Mouse (Mus musculus): ENCODE data around the gene Stra6l. TPM values are rescaled to one million over a fixed set of nuclear protein-coding genes. Genes with fewer than 3 reads are reported as not detected.
A peak's percentile ranks its signal among the peaks of the same experiment; 100 is the strongest.

The Stra6l gene
- polyA plus RNA-seq, 1 experiment from 2014 or later = 1.3 TPM

DNA sequence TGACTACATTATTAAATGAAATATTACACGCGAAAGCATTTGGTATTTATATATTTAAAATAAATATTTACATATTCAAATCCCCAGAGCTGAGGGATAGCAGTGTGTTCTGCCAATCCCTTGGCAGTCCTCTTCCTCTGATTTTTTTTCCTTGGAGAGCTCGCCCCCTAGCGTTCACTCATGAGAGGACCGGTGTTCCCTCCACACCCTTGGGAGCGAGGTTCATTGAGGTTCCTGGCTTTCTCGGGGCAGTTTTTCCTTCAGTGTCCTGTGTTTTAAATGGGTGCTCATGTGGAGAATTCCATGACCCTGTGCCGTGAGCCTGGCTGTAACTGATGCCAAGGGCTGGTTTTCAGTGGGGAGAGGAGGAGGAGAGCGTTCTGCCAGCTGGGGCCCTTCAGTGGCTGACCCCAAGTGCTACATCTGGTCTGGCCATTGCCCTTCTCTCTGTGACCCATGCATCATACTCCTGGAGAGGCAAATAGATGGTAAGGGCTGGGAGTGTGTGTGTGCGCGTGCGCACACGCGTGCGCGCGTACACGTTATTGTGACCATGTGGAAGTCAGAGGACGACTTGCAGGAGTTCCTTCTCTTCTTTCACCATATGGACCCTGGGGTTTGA is 7.5 kb downstream of the Stra6l start:
- H3K9ac ChIP-seq (ENCODE audit: low read length) = no peak overlapping the region
- H3K36me3 ChIP-seq (ENCODE audit: control insufficient read depth, insufficient read depth, low read length) = no peaks in the 10 kb centered on the region
- no peaks in the 10 kb centered on the region for H3K9me3 ChIP-seq (replicated peaks; ENCODE audit: control insufficient read depth, low read length)
- WGBS = 52% methylated on average over 19 of the region's 19 CpGs
- H3K27ac ChIP-seq (ENCODE audit: low read length) = no peak overlapping the region
- H3K4me3 ChIP-seq (replicated peaks; ENCODE audit: low read length) = no peak overlapping the region
- H3K4me1 ChIP-seq (ENCODE audit: control insufficient read depth, insufficient read depth, low read length) = peaks cover 10% of the 10 kb centered on the region
- H3K27me3 ChIP-seq (ENCODE audit: control insufficient read depth, insufficient read depth, low read length) = no peaks in the 10 kb centered on the region
- ATAC-seq (ENCODE audit: insufficient read depth, low FRiP score) = peak; percentile 55; the same call in 1 of the 2 replicates
- H3K4me2 ChIP-seq (ENCODE audit: low read depth, low read length) = no peak overlapping the region

DNA sequence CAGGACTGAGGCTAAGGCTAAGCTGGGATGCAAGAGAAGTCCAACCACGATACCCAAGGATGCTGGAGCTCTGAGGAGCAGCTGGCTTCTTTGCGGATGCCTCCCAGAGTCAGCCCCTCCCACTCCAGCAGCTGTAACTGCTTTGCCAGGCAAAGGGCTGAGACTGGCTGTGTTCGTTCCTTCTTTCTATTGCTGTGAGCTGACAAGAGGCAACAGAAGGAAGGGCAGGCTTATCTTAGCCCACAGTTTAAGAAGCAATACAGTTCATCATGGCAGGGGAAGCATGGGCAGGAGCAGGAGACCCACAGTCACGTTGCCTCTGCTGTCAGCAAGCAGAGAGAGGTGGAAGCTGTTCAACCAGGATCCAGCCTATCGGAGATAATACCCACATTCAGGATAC is 12.7 kb downstream of the Stra6l start:
- H3K9me3 ChIP-seq (replicated peaks; ENCODE audit: control insufficient read depth, low read length) = no peaks in the 10 kb centered on the region
- H3K4me1 ChIP-seq (ENCODE audit: control insufficient read depth, insufficient read depth, low read length) = peaks cover 6% of the 10 kb centered on the region
- no peak for ATAC-seq (ENCODE audit: insufficient read depth, low FRiP score)
- H3K9ac ChIP-seq (ENCODE audit: low read length) = no peak overlapping the region
- no peaks in the 10 kb centered on the region for H3K36me3 ChIP-seq (ENCODE audit: control insufficient read depth, insufficient read depth, low read length)
- H3K4me3 ChIP-seq (replicated peaks; ENCODE audit: low read length) = no peak overlapping the region
- no peak overlapping the region for H3K4me2 ChIP-seq (ENCODE audit: low read depth, low read length)
- no peak overlapping the region for H3K27ac ChIP-seq (ENCODE audit: low read length)
- 53% methylated on average over 5 of the region's 5 CpGs for WGBS
- no peaks in the 10 kb centered on the region for H3K27me3 ChIP-seq (ENCODE audit: control insufficient read depth, insufficient read depth, low read length)

DNA sequence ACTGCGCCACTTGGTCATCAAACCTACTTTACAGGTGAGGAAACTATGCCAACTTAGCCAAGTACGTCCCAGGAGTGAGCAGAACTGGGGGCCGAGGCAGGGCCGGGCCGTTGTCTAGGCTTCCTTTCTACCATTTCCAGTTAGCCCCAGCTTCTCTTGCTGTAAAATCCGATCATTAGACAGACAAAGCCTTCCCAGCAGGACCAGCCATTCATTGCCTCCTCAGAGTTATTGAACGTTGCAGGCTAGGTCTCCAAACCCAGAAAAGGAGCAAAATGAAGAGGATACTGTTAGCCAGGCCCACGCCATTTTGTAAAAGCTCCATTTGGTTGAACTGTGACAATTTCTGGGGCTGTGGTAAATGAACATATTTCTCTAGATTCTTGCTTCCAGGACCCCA is 19.0 kb downstream of the Stra6l start:
- Histone ChIP-seq H3K4me1 (ENCODE audit: control insufficient read depth, insufficient read depth, low read length) (peaks cover 7% of the 10 kb centered on the region; the same call in 1 of the 2 replicates), H3K9ac (ENCODE audit: low read length) (no peak overlapping the region), H3K27me3 (ENCODE audit: control insufficient read depth, insufficient read depth, low read length) (no peaks in the 10 kb centered on the region), H3K4me2 (ENCODE audit: low read depth, low read length) (no peak overlapping the region), H3K27ac (ENCODE audit: low read length) (no peak overlapping the region), H3K36me3 (ENCODE audit: control insufficient read depth, insufficient read depth, low read length) (no peaks in the 10 kb centered on the region), H3K4me3 (replicated peaks; ENCODE audit: low read length) (no peak overlapping the region), H3K9me3 (replicated peaks; ENCODE audit: control insufficient read depth, low read length) (no peaks in the 10 kb centered on the region)
- 82% methylated on average over 8 of the region's 8 CpGs for WGBS
- no peak for ATAC-seq (ENCODE audit: insufficient read depth, low FRiP score)

DNA sequence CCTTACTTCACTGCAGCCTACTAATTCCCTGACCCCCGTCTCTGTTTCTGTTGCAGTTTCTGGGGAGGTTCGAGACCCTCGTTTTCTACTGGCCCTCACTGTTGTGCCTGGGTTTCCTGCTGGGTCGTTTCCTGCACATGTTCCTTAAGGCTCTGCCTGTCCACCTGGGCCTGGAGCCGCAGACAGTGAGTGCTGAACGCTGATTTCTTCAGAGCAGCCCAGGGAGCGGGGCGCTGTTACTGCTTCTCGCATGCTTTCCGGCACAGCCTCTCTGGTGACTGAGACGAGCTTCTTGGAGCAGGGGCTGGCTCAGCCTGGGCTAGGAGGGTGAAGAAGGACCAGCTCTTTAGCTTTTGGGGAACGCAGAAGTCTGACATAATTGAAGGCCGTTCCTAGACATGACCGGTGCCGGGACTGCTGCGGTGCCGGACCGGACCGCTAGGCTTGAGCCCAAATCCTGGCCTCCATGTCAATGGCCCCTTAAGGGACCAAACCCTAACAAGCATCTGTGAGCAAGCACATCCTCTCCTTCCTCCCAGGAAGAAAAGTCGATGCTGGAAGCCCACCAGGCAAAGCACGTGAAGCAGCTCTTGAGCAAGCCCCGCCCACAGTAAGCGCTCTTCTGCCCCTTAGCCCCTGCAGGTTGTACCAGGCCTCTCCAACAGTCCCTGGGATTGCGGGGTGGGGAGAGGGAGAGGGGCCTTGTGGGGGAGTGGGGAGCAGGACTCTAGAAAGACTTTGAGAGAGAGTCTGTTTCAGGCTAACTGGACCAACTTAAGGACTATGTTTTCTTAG is 20.8 kb downstream of the Stra6l start:
- no peak overlapping the region for H3K4me3 ChIP-seq (replicated peaks; ENCODE audit: low read length)
- ATAC-seq (ENCODE audit: insufficient read depth, low FRiP score) = no peak
- H3K4me2 ChIP-seq (ENCODE audit: low read depth, low read length) = peak overlapping the region; percentile 31
- H3K36me3 ChIP-seq (ENCODE audit: control insufficient read depth, insufficient read depth, low read length) = no peaks in the 10 kb centered on the region
- peak overlapping the region; percentile 16; the same call in 1 of the 2 replicates for H3K9ac ChIP-seq (ENCODE audit: low read length)
- no peaks in the 10 kb centered on the region for H3K9me3 ChIP-seq (replicated peaks; ENCODE audit: control insufficient read depth, low read length)
- H3K27me3 ChIP-seq (ENCODE audit: control insufficient read depth, insufficient read depth, low read length) = no peaks in the 10 kb centered on the region
- WGBS = 37% methylated on average over 24 of the region's 24 CpGs
- H3K4me1 ChIP-seq (ENCODE audit: control insufficient read depth, insufficient read depth, low read length) = peaks cover 7% of the 10 kb centered on the region; the same call in 1 of the 2 replicates
- H3K27ac ChIP-seq (ENCODE audit: low read length) = no peak overlapping the region

DNA sequence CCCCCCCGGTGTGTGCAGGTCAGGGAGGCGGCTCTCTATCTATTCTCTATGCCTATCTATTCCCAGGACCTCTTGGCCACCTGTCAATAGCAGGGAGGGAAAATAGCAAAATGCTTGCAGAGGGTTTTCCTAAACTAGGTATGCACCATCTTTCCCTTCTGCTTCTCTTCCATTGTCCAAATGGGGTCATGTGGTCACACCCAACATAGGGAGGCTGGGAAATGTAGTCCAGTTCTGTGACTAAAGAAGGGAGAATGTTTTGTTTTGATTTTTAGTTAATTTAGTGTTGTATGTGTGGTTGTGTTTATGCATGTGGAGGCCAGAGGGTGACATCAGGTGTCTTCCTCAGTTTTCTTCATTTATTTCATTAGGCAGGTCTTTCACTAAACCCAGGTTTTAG is 23.7 kb downstream of the Stra6l start:
- Histone ChIP-seq H3K4me3 (replicated peaks; ENCODE audit: low read length) (no peak overlapping the region), H3K27me3 (ENCODE audit: control insufficient read depth, insufficient read depth, low read length) (no peaks in the 10 kb centered on the region), H3K27ac (ENCODE audit: low read length) (no peak overlapping the region), H3K4me2 (ENCODE audit: low read depth, low read length) (no peak overlapping the region), H3K36me3 (ENCODE audit: control insufficient read depth, insufficient read depth, low read length) (no peaks in the 10 kb centered on the region), H3K9ac (ENCODE audit: low read length) (no peak overlapping the region), H3K4me1 (ENCODE audit: control insufficient read depth, insufficient read depth, low read length) (peaks cover 7% of the 10 kb centered on the region; the same call in 1 of the 2 replicates), H3K9me3 (replicated peaks; ENCODE audit: control insufficient read depth, low read length) (no peaks in the 10 kb centered on the region)
- 86% methylated on average over 2 of the region's 2 CpGs for WGBS
- no peak for ATAC-seq (ENCODE audit: insufficient read depth, low FRiP score)

DNA sequence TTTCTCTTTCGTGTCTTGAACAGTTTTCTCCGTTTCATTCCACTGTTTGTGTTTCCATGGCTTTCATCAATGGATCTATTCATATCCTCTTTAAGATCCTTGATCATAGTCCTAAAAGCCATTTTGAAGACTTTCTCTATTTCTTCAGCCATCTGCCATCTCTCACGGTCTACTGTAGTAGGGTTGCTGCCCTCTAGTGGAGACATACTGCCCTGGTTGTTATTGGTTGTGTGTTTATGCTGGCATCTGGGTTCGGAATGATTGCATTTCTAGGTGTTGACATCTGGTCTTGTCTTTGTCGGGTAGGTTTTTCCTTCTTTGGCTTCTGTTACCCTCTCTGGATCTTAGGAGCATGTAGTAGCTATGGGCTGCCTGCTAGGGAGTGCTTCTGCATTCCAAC is 30.5 kb downstream of the Stra6l start:
- no peak overlapping the region for H3K27ac ChIP-seq (ENCODE audit: low read length)
- H3K36me3 ChIP-seq (ENCODE audit: control insufficient read depth, insufficient read depth, low read length) = no peaks in the 10 kb centered on the region
- no peak overlapping the region for H3K9ac ChIP-seq (ENCODE audit: low read length)
- H3K9me3 ChIP-seq (replicated peaks; ENCODE audit: control insufficient read depth, low read length) = no peaks in the 10 kb centered on the region
- 45% methylated on average over 5 of the region's 5 CpGs for WGBS
- no peak overlapping the region for H3K4me2 ChIP-seq (ENCODE audit: low read depth, low read length)
- ATAC-seq (ENCODE audit: insufficient read depth, low FRiP score) = no peak
- H3K4me3 ChIP-seq (replicated peaks; ENCODE audit: low read length) = no peak overlapping the region
- no peaks in the 10 kb centered on the region for H3K27me3 ChIP-seq (ENCODE audit: control insufficient read depth, insufficient read depth, low read length)
- no peaks in the 10 kb centered on the region for H3K4me1 ChIP-seq (ENCODE audit: control insufficient read depth, insufficient read depth, low read length)

DNA sequence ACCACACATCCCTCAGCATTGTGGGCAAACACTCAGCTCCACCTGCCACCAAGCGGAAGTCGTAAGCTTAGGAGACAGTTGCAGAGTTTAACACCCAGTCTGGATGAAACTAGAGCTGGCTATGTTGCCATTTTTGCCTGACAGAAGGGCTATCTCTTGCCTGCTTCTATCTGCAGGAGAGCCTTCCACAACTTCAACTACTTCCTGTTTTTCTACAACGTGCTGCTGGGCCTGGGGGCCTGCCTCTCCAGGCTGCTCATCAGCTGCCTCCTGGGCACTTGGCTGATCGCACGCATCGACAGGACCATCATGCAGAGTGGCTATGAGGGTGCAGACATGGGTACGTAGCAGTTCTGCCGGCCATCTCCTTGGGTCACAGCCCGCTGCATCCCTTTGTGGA is 34.1 kb downstream of the Stra6l start:
- no peak overlapping the region for H3K27ac ChIP-seq (ENCODE audit: low read length)
- no peaks in the 10 kb centered on the region for H3K4me1 ChIP-seq (ENCODE audit: control insufficient read depth, insufficient read depth, low read length)
- no peak overlapping the region for H3K9ac ChIP-seq (ENCODE audit: low read length)
- no peak overlapping the region for H3K4me2 ChIP-seq (ENCODE audit: low read depth, low read length)
- H3K9me3 ChIP-seq (replicated peaks; ENCODE audit: control insufficient read depth, low read length) = no peaks in the 10 kb centered on the region
- ATAC-seq (ENCODE audit: insufficient read depth, low FRiP score) = no peak
- 80% methylated on average over 9 of the region's 9 CpGs for WGBS
- H3K4me3 ChIP-seq (replicated peaks; ENCODE audit: low read length) = no peak overlapping the region
- H3K36me3 ChIP-seq (ENCODE audit: control insufficient read depth, insufficient read depth, low read length) = no peaks in the 10 kb centered on the region
- H3K27me3 ChIP-seq (ENCODE audit: control insufficient read depth, insufficient read depth, low read length) = no peaks in the 10 kb centered on the region

DNA sequence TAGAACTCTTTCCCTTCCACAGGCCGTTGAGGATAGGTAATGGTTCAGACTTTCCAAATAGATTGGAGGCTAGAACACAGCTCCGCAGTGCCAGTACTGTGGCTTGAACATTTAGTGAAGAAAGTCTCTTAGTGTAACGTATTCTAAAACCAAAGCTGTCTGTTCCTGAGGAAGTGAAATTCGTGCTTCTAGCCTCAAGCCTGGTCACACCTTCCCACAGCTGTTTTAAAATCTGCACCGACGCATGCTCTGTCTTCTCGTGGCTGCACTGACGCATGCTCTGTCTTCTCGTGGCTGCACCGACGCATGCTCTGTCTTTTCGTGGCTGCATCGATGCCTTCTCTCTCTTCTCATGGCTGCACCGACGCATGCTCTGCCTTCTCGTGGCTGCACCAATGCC is 34.8 kb downstream of the Stra6l start:
- no peak overlapping the region for H3K9ac ChIP-seq (ENCODE audit: low read length)
- H3K4me1 ChIP-seq (ENCODE audit: control insufficient read depth, insufficient read depth, low read length) = no peaks in the 10 kb centered on the region
- H3K27ac ChIP-seq (ENCODE audit: low read length) = no peak overlapping the region
- H3K27me3 ChIP-seq (ENCODE audit: control insufficient read depth, insufficient read depth, low read length) = no peaks in the 10 kb centered on the region
- H3K9me3 ChIP-seq (replicated peaks; ENCODE audit: control insufficient read depth, low read length) = no peaks in the 10 kb centered on the region
- WGBS = 86% methylated on average over 16 of the region's 16 CpGs
- no peak overlapping the region for H3K4me3 ChIP-seq (replicated peaks; ENCODE audit: low read length)
- H3K36me3 ChIP-seq (ENCODE audit: control insufficient read depth, insufficient read depth, low read length) = no peaks in the 10 kb centered on the region
- ATAC-seq (ENCODE audit: insufficient read depth, low FRiP score) = no peak
- H3K4me2 ChIP-seq (ENCODE audit: low read depth, low read length) = no peak overlapping the region

DNA sequence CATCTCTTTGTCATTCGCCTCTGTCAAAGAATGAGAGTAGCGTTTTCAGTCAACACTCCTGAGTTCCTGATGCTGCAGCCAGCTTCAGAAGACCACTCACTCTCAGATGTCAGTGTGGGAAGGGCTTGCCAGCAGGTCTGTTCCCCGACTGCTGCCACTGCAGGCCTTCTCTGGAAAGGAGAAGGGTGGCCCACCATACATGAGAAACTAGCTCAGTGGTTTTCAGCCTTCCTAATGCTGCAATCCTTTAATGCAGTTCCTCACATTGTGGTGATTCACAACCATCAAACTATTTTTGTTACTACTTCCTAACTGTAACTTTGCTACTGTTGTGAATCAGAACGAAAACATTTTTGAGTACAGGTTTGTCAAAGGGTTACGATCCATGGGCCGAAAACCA is 41.0 kb downstream of the Stra6l start:
- H3K4me3 ChIP-seq (replicated peaks; ENCODE audit: low read length) = no peak overlapping the region
- H3K9ac ChIP-seq (ENCODE audit: low read length) = no peak overlapping the region
- H3K27ac ChIP-seq (ENCODE audit: low read length) = no peak overlapping the region
- H3K36me3 ChIP-seq (ENCODE audit: control insufficient read depth, insufficient read depth, low read length) = no peaks in the 10 kb centered on the region
- no peak overlapping the region for H3K4me2 ChIP-seq (ENCODE audit: low read depth, low read length)
- no peak for ATAC-seq (ENCODE audit: insufficient read depth, low FRiP score)
- 74% methylated on average over 6 of the region's 6 CpGs for WGBS
- H3K9me3 ChIP-seq (replicated peaks; ENCODE audit: control insufficient read depth, low read length) = no peaks in the 10 kb centered on the region
- no peaks in the 10 kb centered on the region for H3K27me3 ChIP-seq (ENCODE audit: control insufficient read depth, insufficient read depth, low read length)
- peaks cover 6% of the 10 kb centered on the region for H3K4me1 ChIP-seq (ENCODE audit: control insufficient read depth, insufficient read depth, low read length)
